Mouse (Mus musculus) urinary bladder, postnatal 10 days (tissue): Measurements from ENCODE around the gene Sipa1l1.
"Not testable (repeated sequence)": the region's sequence is repeated elsewhere in the genome, so short reads cannot be mapped to it uniquely, and the experiment has no call there.

ENCODE experiments used
- DNase-seq: peaks from one replicate; pipeline ENCODE4 v3.0.0; 2022; ENCODE audit warnings: low spot score

Gene Sipa1l1

DNA sequence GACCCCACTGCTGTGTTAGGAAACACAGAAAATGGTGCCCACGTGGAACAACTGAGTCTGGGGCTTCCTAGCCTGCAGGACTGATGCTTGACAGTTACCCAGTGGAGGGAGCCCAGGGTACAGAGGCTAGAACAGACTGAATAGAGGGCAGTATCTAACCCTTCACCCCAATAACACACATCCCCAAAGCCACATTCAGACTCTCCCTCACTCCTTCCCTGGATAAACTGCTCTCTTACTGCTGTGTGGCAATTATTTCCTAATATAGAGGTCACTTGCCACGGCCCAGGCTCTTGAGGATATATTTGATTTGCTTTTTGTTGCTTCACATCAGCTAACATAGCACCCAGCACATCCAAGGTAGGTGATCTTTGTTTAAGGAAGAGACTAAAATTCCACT, 307.5 kb downstream of the Sipa1l1 start:
- DNase-seq, result no peak

- no peak for DNase-seq
Observed at GRCm38 (mm10) chr12:82477826-82478225, 308.7 kb downstream of the Sipa1l1 start.

DNA sequence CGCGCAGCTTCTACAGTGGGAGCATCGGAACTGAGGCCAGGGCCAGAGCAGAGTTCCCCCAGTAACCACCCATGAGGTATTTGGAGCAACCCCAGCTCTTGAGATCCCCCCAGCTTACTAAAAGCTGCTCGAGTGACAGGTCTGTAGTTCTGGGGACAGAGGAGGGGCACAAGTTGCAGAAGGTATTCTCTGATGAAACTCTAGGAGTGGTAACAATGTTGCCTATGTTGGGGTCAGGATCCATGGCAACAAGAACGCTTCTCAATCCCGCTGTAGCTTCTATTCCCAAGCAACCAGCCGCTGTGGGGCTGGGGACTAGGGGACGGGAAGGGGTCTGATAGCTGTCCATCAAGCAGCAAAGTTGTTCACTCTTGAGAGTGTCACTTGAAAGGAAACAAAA, 309.1 kb downstream of the Sipa1l1 start:
- no peak for DNase-seq

GRCm38 (mm10) chr12:82479393-82479792, 310.3 kb downstream of the Sipa1l1 start:
- DNase-seq, result no peak

DNA sequence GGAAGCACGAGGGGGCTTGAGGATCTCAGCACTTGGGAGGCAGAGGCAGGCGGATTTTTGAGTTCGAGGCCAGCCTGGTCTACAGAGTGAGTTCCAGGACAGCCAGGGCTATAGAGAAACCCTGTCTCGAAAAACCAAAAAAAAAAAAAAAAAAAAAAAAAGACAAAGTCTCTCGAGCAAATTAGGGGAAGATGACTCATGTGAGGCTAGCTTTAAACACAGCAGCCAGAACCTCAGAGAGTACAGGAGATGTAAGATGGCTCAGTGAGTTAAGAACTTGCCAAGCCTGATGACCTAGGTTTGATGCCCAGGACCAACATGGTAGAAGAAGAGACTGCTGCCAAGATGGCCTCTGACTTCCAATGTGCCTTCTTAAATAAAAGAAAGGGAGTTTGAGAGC, 311.3 kb downstream of the Sipa1l1 start:
- not testable (repeated sequence) for DNase-seq

GRCm38 (mm10) chr12:82485466-82485865, 316.3 kb downstream of the Sipa1l1 start:
- no peak for DNase-seq

DNA sequence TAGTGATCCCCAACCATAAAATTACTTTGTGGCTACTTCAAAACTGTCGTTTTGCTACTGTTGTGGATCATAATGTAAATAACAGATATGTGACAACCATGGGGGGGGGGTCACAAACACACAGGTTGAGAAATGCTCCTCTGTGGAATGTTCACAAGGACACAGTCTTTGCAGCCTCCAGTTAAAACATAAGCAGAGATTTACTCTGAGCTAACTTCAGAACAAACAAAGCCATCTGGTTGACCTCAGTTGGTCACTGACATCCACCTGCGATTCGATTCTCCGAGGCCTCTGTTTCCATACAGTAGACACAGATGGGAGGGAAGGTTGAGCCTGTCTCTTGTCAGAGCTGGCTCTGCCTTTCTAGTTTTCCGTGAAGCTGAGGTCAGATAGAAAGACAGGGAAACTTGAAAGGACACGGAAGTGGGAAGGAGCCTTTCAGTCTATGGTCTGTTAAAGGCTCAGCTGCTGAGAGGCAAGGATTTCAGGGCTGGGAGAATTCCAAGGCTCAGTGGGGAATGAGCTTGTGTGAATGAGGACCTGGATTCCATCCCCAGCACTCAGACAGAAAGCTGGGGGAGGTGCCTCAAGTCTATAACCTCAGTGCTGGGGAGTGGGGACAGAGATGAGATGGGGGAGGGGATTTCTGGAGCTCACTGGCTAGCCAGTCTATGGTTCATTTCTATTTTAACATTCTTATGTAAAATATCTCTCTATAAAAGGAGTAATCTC, 317.9 kb downstream of the Sipa1l1 start:
- no peak for DNase-seq

GRCm38 (mm10) chr12:82489093-82489492, 320.0 kb downstream of the Sipa1l1 start:
- DNase-seq, result no peak

- no peak for DNase-seq
Observed at GRCm38 (mm10) chr12:82489621-82490020, 320.5 kb downstream of the Sipa1l1 start.

DNA sequence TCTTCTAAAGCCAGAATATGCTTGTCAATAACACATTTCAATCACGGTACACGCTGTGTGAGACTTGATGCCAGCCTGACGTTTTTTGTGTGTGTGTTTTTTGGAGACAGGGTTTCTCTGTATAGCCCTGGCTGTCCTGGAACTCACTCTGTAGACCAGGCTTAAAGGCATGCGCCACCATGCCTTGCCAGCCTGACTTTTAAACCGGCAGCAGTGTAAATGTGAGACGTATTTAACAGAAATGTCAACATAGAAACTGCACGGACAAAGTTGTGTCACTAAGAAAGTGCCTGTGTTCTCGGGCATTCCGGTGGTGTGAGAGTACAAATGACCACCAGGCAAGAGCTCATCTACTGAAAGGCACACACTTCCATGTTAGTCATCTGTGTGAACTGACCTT, 323.3 kb downstream of the Sipa1l1 start:
- no peak for DNase-seq

GRCm38 (mm10) chr12:82493260-82493659, 324.1 kb downstream of the Sipa1l1 start:
- not testable (repeated sequence) for DNase-seq

GRCm38 (mm10) chr12:82495936-82496335, 326.8 kb downstream of the Sipa1l1 start:
- no peak for DNase-seq

- DNase-seq, result no peak
Observed at GRCm38 (mm10) chr12:82497866-82498631, 328.9 kb downstream of the Sipa1l1 start.

- no peak for DNase-seq
Observed at GRCm38 (mm10) chr12:82498701-82499100, 329.6 kb downstream of the Sipa1l1 start.

GRCm38 (mm10) chr12:82499731-82500130, 330.6 kb downstream of the Sipa1l1 start:
- no peak for DNase-seq
